Mouse (Mus musculus) forebrain, postnatal 0 days (tissue): ENCODE data around the gene Timm22. TPM values are rescaled to one million over a fixed set of nuclear protein-coding genes. Genes with fewer than 3 reads are reported as not detected.

Experiments used
- ATAC-seq: fragments of 200-750 bp; cut with Nextera tagmentation; 2 replicates; pipeline ENCODE4 v1.8.0; 2017; ENCODE audit warnings: mild to moderate bottlenecking, moderate library complexity
- DNase-seq: peaks from one replicate; pipeline ENCODE4 v3.0.0-alpha.2; 2015
- H3K27ac ChIP-seq: fragments of 300-500 bp; sonication (generic); 2 replicates; pipeline ENCODE4 v1.5.1; 2014; ENCODE audit warnings: low read depth, mild to moderate bottlenecking, antibody characterized with exemption, low read length, moderate library complexity, mixed read lengths
- H3K27me3 ChIP-seq: fragments of 300-500 bp; sonication (generic); 2 replicates; pipeline ENCODE4 v1.6.1; 2014; ENCODE audit warnings: mild to moderate bottlenecking, low read length, mixed read lengths; ENCODE audit not compliant: insufficient read depth
- H3K36me3 ChIP-seq: fragments of 300-500 bp; sonication (generic); 2 replicates; pipeline ENCODE4 v1.6.1; 2014; ENCODE audit warnings: mild to moderate bottlenecking, moderate library complexity; ENCODE audit not compliant: insufficient read depth
- H3K4me1 ChIP-seq: fragments of 300-500 bp; sonication (generic); 2 replicates; pipeline ENCODE4 v1.6.1; 2014; ENCODE audit warnings: antibody characterized with exemption; ENCODE audit not compliant: insufficient read depth
- H3K4me2 ChIP-seq: fragments of 300-500 bp; sonication (generic); 2 replicates; pipeline ENCODE4 v1.6.1; 2014; ENCODE audit warnings: low read depth, mild to moderate bottlenecking, moderate library complexity
- H3K4me3 ChIP-seq: fragments of 300-500 bp; sonication (generic); 2 replicates; pipeline ENCODE4 v1.5.1; 2014; ENCODE audit warnings: low read depth, low read length, mixed read lengths
- H3K9ac ChIP-seq: fragments of 300-500 bp; sonication (generic); 2 replicates; pipeline ENCODE4 v1.6.1; 2014; ENCODE audit warnings: mild to moderate bottlenecking
- H3K9me3 ChIP-seq: fragments of 300-500 bp; sonication (generic); 2 replicates; pipeline ENCODE4 v1.6.1; 2016; ENCODE audit warnings: low read length
- CTCF ChIP-seq: sonication (generic); IDR thresholded peaks from 2 replicates; pipeline ENCODE4 v1.5.1; 2016; ENCODE audit warnings: antibody characterized with exemption, control low read depth, low read depth
- WGBS: fragments of 180-500 bp; shearing (Covaris S2); extraction: QIAGEN DNeasy Blood & Tissue Kit; methylation state at CpG from one replicate; pipeline ENCODE4 v1.1.7; 2014; 5-methylcytosine and 5-hydroxymethylcytosine counted together
- polyA plus RNA-seq: library from polyadenylated mRNA; unstranded; fragments of >200 nt; fragmentation: Nextera tagmentation; extraction: Ambion mirVana; gene quantifications from 2 replicates; pipeline ENCODE4 v1.2.1, GENCODE M21; 2015
- total RNA-seq: library from RNA; depleted of rRNA; stranded (reverse); fragments of >200 nt; gene quantifications from 2 replicates; pipeline ENCODE4 v1.2.3, GENCODE M21; 2014

Gene Timm22
- total and polyA plus RNA-seq, 2 experiments from 2014 or later = 56.6 to 98.2 TPM

DNA sequence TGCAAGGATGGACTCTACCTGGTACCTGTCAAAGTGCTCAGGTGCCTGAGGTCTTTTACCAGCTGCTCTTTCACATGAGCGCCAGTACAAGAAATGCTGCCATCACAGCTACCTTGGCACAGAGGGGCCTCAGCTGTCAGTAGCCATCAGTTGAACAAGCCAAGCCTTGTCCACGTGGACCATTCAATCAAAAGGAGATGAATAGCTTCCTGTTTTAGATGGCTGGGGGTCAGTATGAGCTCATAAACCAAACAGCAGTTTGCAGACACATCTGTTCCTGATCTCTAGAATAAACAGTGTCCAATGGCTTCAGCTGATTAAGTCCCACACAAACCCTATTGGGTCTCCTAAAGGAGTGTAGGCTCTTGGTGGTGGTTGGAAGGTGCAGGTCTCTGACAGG, 9.2 kb downstream of the Timm22 start:
- Histone ChIP-seq H3K36me3 (peaks cover 67% of the 10 kb centered on the region), H3K27me3 (no peaks in the 10 kb centered on the region), H3K9me3 (no peaks in the 10 kb centered on the region), H3K4me1 (no peaks in the 10 kb centered on the region), H3K9ac (no peak overlapping the region), H3K4me3 (no peak overlapping the region), H3K27ac (no peak overlapping the region), H3K4me2 (no peak overlapping the region)
- no peak for ATAC-seq
- no peak for TF ChIP-seq CTCF
- no peak for DNase-seq
- 71% methylated on average over 2 of the region's 2 CpGs for WGBS

DNA sequence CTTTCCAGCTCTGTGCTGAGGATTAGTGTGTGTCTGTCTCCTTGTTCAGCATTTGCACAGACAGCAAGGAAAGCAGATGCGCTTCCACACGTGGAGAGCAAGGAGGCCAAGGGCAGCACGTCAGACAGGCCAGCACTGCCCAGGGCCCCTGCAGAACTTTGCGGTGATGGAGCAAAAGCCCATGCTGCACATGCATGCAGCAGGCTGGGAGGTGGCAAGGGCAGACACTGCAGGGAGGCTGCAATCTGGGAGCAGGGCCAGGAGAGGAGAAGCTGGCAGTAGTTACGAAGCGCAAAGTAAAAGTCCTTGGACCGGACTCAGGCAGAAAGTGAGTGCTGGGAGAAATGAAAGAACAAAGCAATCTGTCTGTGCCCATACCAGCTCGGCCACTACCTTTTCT, 11.7 kb downstream of the Timm22 start:
- H3K4me3 ChIP-seq = no peak overlapping the region
- H3K36me3 ChIP-seq = peaks cover 90% of the 10 kb centered on the region
- ATAC-seq (peak; percentile 30; the same call in 1 of the 2 replicates), DNase-seq (no peak)
- H3K27ac ChIP-seq = no peak overlapping the region
- WGBS = 54% methylated on average over 8 of the region's 8 CpGs
- no peaks in the 10 kb centered on the region for H3K4me1 ChIP-seq
- no peak for TF ChIP-seq CTCF
- H3K27me3 ChIP-seq = no peaks in the 10 kb centered on the region
- H3K4me2 ChIP-seq = no peak overlapping the region
- no peaks in the 10 kb centered on the region for H3K9me3 ChIP-seq
- peak overlapping the region; percentile 10; the same call in 1 of the 2 replicates for H3K9ac ChIP-seq

DNA sequence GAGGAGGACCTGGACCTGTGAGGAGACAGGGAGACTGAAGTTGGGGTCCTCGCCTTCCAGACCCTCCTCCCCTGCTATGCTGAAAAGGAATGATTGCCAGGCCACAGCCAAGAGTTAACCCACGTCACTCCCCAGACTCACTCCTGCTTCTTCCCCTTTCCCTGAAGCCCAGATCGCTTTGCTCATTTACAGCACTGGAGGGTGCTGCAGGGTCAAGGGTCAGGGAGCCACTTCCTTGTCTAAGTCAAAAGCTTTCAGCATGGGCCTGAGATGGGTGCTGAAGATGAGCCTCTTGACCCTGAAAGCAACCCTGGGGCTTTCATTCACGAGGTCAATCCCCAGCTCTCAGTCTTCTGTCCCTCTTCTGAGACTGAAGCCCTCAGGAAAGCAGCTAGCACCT, 12.4 kb downstream of the Timm22 start:
- Histone ChIP-seq H3K4me1 (no peaks in the 10 kb centered on the region), H3K27ac (no peak overlapping the region), H3K9ac (no peak overlapping the region), H3K36me3 (peaks cover 96% of the 10 kb centered on the region), H3K27me3 (no peaks in the 10 kb centered on the region), H3K9me3 (no peaks in the 10 kb centered on the region), H3K4me2 (no peak overlapping the region), H3K4me3 (no peak overlapping the region)
- DNase-seq (no peak), ATAC-seq (no peak)
- TF ChIP-seq CTCF = no peak
- WGBS = 73% methylated on average over 4 of the region's 4 CpGs

GRCm38 (mm10) chr11:76420896-76421295, 14.1 kb downstream of the Timm22 start:
- Histone ChIP-seq H3K4me2 (no peak overlapping the region), H3K9me3 (no peaks in the 10 kb centered on the region), H3K36me3 (peaks cover 95% of the 10 kb centered on the region), H3K9ac (no peak overlapping the region), H3K27me3 (no peaks in the 10 kb centered on the region), H3K27ac (no peak overlapping the region), H3K4me1 (no peaks in the 10 kb centered on the region), H3K4me3 (no peak overlapping the region)
- TF ChIP-seq CTCF = no peak
- DNase-seq = no peak
- ATAC-seq = no peak
- WGBS = 63% methylated on average over 4 of the region's 4 CpGs

DNA sequence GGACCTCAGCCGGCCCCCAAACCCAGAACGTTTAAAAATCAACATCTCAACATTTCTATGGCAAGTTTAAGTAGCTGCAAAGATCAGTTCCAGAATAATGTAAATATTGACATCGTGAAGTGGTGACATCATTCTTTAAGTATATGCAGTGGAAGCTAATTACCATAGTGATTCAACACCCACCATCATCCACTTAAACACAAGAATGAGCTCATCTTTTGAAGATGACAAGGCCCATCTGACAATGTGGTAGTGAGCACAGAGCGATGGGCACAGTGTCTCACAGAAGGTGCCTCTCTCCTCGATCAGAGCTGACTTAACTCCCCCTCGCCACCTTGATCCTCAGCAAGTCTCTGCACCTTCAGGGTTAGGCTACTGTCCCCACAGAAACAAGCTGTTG, 19.0 kb downstream of the Timm22 start:
- TF ChIP-seq CTCF = no peak
- Histone ChIP-seq H3K4me1 (no peaks in the 10 kb centered on the region), H3K27ac (no peak overlapping the region), H3K36me3 (peaks cover 53% of the 10 kb centered on the region), H3K4me2 (no peak overlapping the region), H3K4me3 (no peak overlapping the region), H3K27me3 (no peaks in the 10 kb centered on the region), H3K9ac (no peak overlapping the region), H3K9me3 (no peaks in the 10 kb centered on the region)
- ATAC-seq (peak; percentile 61), DNase-seq (no peak)
- WGBS = 49% methylated on average over 6 of the region's 6 CpGs

- Histone ChIP-seq H3K36me3 (peaks cover 40% of the 10 kb centered on the region), H3K27me3 (no peaks in the 10 kb centered on the region), H3K4me2 (no peak overlapping the region), H3K4me1 (no peaks in the 10 kb centered on the region), H3K9ac (no peak overlapping the region), H3K9me3 (no peaks in the 10 kb centered on the region), H3K4me3 (no peak overlapping the region), H3K27ac (0 out of 2 replicates have a peak overlapping the region, but pooled peaks have one; percentile 35)
- no peak for DNase-seq
- ATAC-seq = no peak
- 69% methylated on average over 3 of the region's 3 CpGs for WGBS
- TF ChIP-seq CTCF = no peak
Observed at GRCm38 (mm10) chr11:76427781-76428180, 21.0 kb downstream of the Timm22 start.

DNA sequence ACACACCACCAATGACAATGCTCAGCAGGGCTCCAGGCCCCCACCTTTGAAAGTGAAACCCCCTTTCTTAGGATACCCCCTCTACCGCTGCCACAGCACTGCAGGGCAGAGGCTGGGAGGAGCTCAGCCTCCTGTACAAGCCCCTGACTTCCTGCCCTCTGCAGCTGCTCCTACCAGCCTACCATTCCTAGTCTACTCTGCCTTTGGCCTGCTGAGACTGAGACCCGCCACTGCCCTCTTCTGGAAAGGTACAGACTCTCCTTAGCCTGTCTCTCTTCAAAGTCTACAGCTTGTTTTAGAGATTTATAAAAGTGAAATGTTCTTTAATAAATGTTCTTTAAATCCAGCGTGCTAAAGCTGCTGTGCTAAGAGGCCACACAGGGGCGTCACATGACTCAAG, 22.3 kb downstream of the Timm22 start:
- TF ChIP-seq CTCF = peak; percentile 30; the same call in 1 of the 2 replicates
- H3K4me1 ChIP-seq = no peaks in the 10 kb centered on the region
- H3K27me3 ChIP-seq = no peaks in the 10 kb centered on the region
- ATAC-seq = no peak
- H3K4me2 ChIP-seq = no peak overlapping the region
- peaks cover 35% of the 10 kb centered on the region for H3K36me3 ChIP-seq
- no peak for DNase-seq
- no peak overlapping the region for H3K4me3 ChIP-seq
- H3K27ac ChIP-seq = peak overlapping the region; percentile 21; the same call in 1 of the 2 replicates
- no peak overlapping the region for H3K9ac ChIP-seq
- WGBS = 71% methylated on average over 4 of the region's 4 CpGs
- no peaks in the 10 kb centered on the region for H3K9me3 ChIP-seq

DNA sequence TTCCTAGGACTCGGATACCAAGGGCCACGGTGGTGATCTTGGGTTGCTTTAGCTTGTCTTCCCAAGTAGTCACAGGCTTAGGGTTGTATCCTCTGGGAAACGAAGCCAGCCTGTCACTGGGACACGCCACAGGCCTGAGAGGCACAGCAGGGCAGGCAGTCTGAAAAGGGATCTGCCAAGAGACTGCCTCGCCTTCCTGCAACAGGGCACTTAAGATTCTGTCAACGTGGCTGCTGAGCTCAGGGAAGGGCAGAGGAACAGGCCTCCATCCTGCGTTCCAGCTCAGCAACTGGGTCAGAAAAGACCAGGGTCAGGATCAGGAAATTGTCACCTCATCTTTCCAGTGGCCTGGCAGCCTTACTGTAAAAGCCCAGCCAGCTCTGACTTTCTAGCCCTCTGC, 22.8 kb downstream of the Timm22 start:
- ATAC-seq = peak; percentile 53
- WGBS = 55% methylated on average over 7 of the region's 7 CpGs
- peak overlapping the region; percentile 21; the same call in 1 of the 2 replicates for H3K27ac ChIP-seq
- no peaks in the 10 kb centered on the region for H3K9me3 ChIP-seq
- H3K4me1 ChIP-seq = no peaks in the 10 kb centered on the region
- H3K36me3 ChIP-seq = peaks cover 30% of the 10 kb centered on the region
- no peak for TF ChIP-seq CTCF
- no peak for DNase-seq
- H3K9ac ChIP-seq = no peak overlapping the region
- no peak overlapping the region for H3K4me3 ChIP-seq
- H3K4me2 ChIP-seq = no peak overlapping the region
- H3K27me3 ChIP-seq = no peaks in the 10 kb centered on the region
